In genomic region chr6:134208180-134208952, GRCm38 (mm10) we compare ENCODE assay signal across 8 mouse cellular contexts.
A peak's percentile ranks its signal among the peaks of the same experiment; 100 is the strongest.
DNase-seq lines count a peak whose midpoint lies in the region; ATAC-seq lines count a peak whose summit lies in the region.

No protein-coding gene starts in this region.

- no peak for DNase-seq in kidney, postnatal 4 days
- DNase-seq in urinary bladder, postnatal 36 days (ENCODE audit: low spot score in 2 of 2), result no peak
- DNase-seq in gastrocnemius, postnatal 4 days (ENCODE audit: low spot score in 2 of 2), result no peak
- no peak for DNase-seq in yolk sac, embryonic 10.5 days (ENCODE audit: low spot score)

- no peak overlapping the region for H3K9ac ChIP-seq in kidney, embryonic 16.5 days (replicated peaks; ENCODE audit: low read length)
- H3K9ac ChIP-seq in heart, embryonic 16.5 days (ENCODE audit: low read length), result no peak overlapping the region
- no peak overlapping the region for H3K9ac ChIP-seq in neural tube, embryonic 14.5 days (replicated peaks; ENCODE audit: low read depth, low read length)

- H3K4me3 ChIP-seq in kidney, embryonic 16.5 days (ENCODE audit: low read length), result no peak overlapping the region
- 0 out of 2 replicates have a peak overlapping the region, but pooled peaks have one; percentile 14 for H3K4me3 ChIP-seq in brown adipose tissue, adult 24 weeks (ENCODE audit: insufficient read depth, low read depth, low read length)
- H3K4me3 ChIP-seq in heart, embryonic 16.5 days (ENCODE audit: low read length), result no peak overlapping the region
- H3K4me3 ChIP-seq in neural tube, embryonic 14.5 days (ENCODE audit: low read depth, low read length), result no peak overlapping the region

- peaks cover 16% of the 10 kb centered on the region for H3K4me1 ChIP-seq in kidney, embryonic 16.5 days (ENCODE audit: insufficient read depth, low read length)
- peaks cover 43% of the 10 kb centered on the region for H3K4me1 ChIP-seq in brown adipose tissue, adult 24 weeks (ENCODE audit: control insufficient read depth, insufficient read depth, insufficient read length, low read length)
- H3K4me1 ChIP-seq in heart, embryonic 16.5 days (ENCODE audit: control insufficient read depth, insufficient read depth, low read length), result peaks cover 38% of the 10 kb centered on the region
- H3K4me1 ChIP-seq in neural tube, embryonic 14.5 days (ENCODE audit: control insufficient read depth, insufficient read depth, low read length), result peaks cover 14% of the 10 kb centered on the region; the same call in 1 of the 2 replicates

- H3K36me3 ChIP-seq in kidney, embryonic 16.5 days (ENCODE audit: insufficient read depth, low read length), result no peaks in the 10 kb centered on the region
- no peaks in the 10 kb centered on the region for H3K36me3 ChIP-seq in heart, embryonic 16.5 days (ENCODE audit: control insufficient read depth, insufficient read depth)
- no peaks in the 10 kb centered on the region for H3K36me3 ChIP-seq in neural tube, embryonic 14.5 days (ENCODE audit: control insufficient read depth, insufficient read depth, low read length)

- H3K27ac ChIP-seq in kidney, embryonic 16.5 days (ENCODE audit: low read length), result no peak overlapping the region
- H3K27ac ChIP-seq in brown adipose tissue, adult 24 weeks (replicated peaks; ENCODE audit: low read depth, low read length), result peak overlapping the region; percentile 78
- peak overlapping the region; percentile 15; the same call in 1 of the 2 replicates for H3K27ac ChIP-seq in heart, embryonic 16.5 days (ENCODE audit: low read length)
- peak overlapping the region; percentile 76 for H3K27ac ChIP-seq in neural tube, embryonic 14.5 days (ENCODE audit: low read depth, low read length)

- H3K27me3 ChIP-seq in kidney, embryonic 16.5 days (ENCODE audit: insufficient read depth, low read length), result no peaks in the 10 kb centered on the region
- no peaks in the 10 kb centered on the region for H3K27me3 ChIP-seq in heart, embryonic 16.5 days (ENCODE audit: control insufficient read depth, insufficient read depth, low read length)
- no peaks in the 10 kb centered on the region for H3K27me3 ChIP-seq in neural tube, embryonic 14.5 days (ENCODE audit: control insufficient read depth, insufficient read depth, low read length)

- H3K9me3 ChIP-seq in kidney, embryonic 16.5 days (ENCODE audit: low read length), result no peaks in the 10 kb centered on the region
- no peaks in the 10 kb centered on the region for H3K9me3 ChIP-seq in heart, embryonic 16.5 days (replicated peaks; ENCODE audit: control insufficient read depth, low read length)
- no peaks in the 10 kb centered on the region for H3K9me3 ChIP-seq in neural tube, embryonic 14.5 days (ENCODE audit: control insufficient read depth, low read length)

- ATAC-seq in kidney, embryonic 16.5 days (ENCODE audit: low FRiP score, low TSS enrichment), result 0 out of 2 replicates have a peak, but pooled peaks have one; percentile 9
- ATAC-seq in heart, embryonic 16.5 days (replicated peaks; ENCODE audit: extremely low read depth, insufficient read depth, low FRiP score), result 0 out of 2 replicates have a peak, but pooled peaks have one; percentile 7
- ATAC-seq in neural tube, embryonic 14.5 days (ENCODE audit: low read depth), result peak; percentile 50

- WGBS in kidney, embryonic 16.5 days, result 69% methylated on average over 14 of the region's 14 CpGs
- WGBS in heart, embryonic 16.5 days, result 54% methylated on average over 14 of the region's 14 CpGs
- 33% methylated on average over 14 of the region's 14 CpGs for WGBS in neural tube, embryonic 14.5 days

- no peak overlapping the region for H3K4me2 ChIP-seq in kidney, embryonic 16.5 days (replicated peaks; ENCODE audit: low read depth, low read length)
- H3K4me2 ChIP-seq in heart, embryonic 16.5 days (ENCODE audit: low read depth, low read length), result peak overlapping the region; percentile 28; the same call in 1 of the 2 replicates
- H3K4me2 ChIP-seq in neural tube, embryonic 14.5 days (ENCODE audit: low read depth, low read length), result peak overlapping the region; percentile 16; the same call in 1 of the 2 replicates
